Mouse (Mus musculus) embryo, embryonic 9.5 days (tissue): ENCODE data around the gene Ipmk.
"Not testable (repeated sequence)": the region's sequence is repeated elsewhere in the genome, so short reads cannot be mapped to it uniquely, and the experiment has no call there.

Source experiments
- DNase-seq: peaks from one replicate; pipeline ENCODE4 v3.0.0-alpha.2; 2017; ENCODE audit errors: extremely low spot score

Ipmk gene

GRCm38 (mm10) chr10:71422047-71423037 lies 74.8 kb downstream of the Ipmk start:
- peak; percentile 80 for DNase-seq

- DNase-seq = no peak
These were observed 79.2 kb downstream of the Ipmk start for GRCm38 (mm10) chr10:71426740-71427139.

DNA sequence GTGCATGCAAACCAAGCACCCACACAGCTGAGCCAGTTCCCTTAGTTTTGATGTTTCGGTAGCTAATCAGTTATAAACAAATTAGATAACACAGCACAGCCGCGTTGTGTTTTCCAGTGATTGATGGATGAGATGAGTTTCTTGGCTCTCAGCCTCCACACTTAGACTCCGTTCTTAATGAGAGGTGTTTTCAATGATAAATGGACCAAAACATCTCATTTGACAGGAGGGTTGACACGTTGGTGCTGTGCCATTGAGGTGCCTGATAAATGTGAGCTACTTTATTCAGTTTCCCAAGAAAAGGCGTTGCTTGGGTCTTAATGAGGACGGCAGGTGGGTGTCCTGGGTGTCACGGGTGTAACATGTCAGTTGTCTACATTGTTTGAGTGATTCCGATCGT lies 79.8 kb downstream of the Ipmk start:
- DNase-seq = no peak

- peak; percentile 11 for DNase-seq
These were observed 80.8 kb downstream of the Ipmk start for GRCm38 (mm10) chr10:71428246-71428864.

- DNase-seq = no peak
These were observed 83.1 kb downstream of the Ipmk start for GRCm38 (mm10) chr10:71430661-71431060.

- no peak for DNase-seq
These were observed 95.5 kb downstream of the Ipmk start for GRCm38 (mm10) chr10:71443086-71443485.

GRCm38 (mm10) chr10:71447661-71448060 lies 100.1 kb downstream of the Ipmk start:
- no peak for DNase-seq

DNA sequence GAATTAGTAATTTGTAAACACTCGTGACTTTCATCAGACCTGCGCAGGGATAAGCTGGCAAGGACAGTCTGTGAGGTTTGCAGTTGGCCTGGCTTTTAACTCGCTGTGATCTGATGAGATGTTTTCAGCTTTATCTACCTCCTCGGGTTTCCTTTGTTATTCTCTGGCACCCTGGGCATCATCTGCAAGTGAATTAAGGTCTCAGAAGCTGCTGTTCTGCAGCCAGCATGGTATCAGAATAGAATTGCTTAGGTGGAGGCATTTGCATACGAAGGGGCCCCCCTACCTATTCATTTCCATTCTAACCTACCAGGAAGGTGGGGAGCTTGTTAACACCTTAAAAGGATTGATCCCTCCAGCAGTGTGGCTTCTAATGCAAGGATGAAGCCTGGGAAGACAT lies 100.7 kb downstream of the Ipmk start:
- no peak for DNase-seq

GRCm38 (mm10) chr10:71455355-71455754 lies 107.8 kb downstream of the Ipmk start:
- no peak for DNase-seq

DNA sequence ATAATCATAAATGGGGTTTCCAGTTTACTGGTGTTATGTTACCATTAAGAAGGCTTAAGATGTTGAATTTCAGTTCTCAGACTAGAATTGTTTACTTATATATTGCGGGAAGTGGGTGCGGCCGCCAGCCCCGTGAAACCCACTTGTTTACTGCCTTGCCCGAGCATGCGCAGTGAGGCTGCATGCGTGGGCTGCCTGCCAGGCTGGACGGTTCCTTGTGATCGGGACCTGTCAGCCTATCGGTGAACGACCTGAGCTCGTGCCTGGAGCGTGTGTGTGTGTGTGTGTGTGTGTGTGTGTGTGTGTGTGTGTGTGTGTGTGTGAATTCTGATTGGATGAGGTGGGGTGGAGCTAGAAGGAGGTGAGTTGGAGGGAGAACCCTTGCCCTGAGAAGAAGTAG lies 114.8 kb downstream of the Ipmk start:
- DNase-seq = not testable (repeated sequence)

GRCm38 (mm10) chr10:71464417-71464816 lies 116.9 kb downstream of the Ipmk start:
- DNase-seq = no peak

GRCm38 (mm10) chr10:71468315-71468714 lies 120.8 kb downstream of the Ipmk start:
- no peak for DNase-seq

GRCm38 (mm10) chr10:71469751-71470150 lies 122.2 kb downstream of the Ipmk start:
- DNase-seq = no peak

GRCm38 (mm10) chr10:71472033-71472432 lies 124.5 kb downstream of the Ipmk start:
- DNase-seq = no peak

- no peak for DNase-seq
These were observed 126.0 kb downstream of the Ipmk start for GRCm38 (mm10) chr10:71473590-71473989.

DNA sequence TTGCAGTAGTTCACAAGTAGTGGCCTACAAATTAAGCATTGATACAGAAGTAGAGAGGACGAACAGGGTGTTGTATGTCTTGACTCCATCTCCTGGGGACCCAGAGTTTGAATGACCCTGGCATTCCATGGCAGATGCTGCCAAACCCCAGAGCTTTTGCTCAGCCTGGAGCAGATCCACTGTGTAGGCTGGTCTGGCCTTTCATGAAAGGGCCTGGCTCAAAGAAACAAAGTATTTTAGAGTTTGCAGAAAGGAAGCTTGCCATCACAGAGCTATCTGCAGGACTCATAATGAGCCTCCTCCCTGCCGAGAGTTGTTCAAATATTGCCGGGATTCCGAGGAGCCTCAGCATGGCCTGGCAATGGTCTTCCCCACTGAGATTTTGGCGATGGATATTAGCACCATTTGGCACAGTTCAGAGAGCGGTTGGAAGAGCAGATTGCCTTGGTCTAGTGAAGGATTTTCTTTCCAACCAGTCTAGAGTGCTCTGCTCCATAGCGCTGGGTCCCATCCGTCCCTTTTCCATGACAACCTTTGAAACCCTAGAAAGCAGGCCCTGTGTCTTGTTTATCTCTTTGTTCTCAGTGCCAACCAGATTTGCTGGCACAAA lies 129.0 kb downstream of the Ipmk start:
- no peak for DNase-seq

DNA sequence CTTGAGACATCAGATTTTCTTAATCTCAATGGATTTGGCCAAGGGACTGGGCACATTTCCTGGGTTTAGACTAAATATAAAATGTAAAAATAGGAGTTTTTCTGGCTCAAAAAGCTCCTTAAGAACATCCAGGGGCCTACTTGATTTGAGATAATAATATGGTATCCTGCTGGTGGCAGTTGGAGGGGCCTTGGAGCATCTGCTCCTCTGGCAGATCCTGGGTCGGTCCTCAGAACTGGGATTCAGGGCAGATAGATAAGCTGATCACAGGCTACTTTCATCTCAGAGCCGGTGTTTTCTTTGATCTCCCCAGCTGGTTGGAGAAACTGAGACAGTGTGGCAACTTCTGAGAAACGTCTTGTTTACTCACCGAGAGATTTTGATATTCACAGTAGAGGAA lies 129.6 kb downstream of the Ipmk start:
- DNase-seq = no peak

- DNase-seq = peak; percentile 79
These were observed 132.2 kb downstream of the Ipmk start for GRCm38 (mm10) chr10:71479700-71480325.
